Mouse (Mus musculus): ENCODE results near the gene Cacna1c.

The Cacna1c gene

DNA sequence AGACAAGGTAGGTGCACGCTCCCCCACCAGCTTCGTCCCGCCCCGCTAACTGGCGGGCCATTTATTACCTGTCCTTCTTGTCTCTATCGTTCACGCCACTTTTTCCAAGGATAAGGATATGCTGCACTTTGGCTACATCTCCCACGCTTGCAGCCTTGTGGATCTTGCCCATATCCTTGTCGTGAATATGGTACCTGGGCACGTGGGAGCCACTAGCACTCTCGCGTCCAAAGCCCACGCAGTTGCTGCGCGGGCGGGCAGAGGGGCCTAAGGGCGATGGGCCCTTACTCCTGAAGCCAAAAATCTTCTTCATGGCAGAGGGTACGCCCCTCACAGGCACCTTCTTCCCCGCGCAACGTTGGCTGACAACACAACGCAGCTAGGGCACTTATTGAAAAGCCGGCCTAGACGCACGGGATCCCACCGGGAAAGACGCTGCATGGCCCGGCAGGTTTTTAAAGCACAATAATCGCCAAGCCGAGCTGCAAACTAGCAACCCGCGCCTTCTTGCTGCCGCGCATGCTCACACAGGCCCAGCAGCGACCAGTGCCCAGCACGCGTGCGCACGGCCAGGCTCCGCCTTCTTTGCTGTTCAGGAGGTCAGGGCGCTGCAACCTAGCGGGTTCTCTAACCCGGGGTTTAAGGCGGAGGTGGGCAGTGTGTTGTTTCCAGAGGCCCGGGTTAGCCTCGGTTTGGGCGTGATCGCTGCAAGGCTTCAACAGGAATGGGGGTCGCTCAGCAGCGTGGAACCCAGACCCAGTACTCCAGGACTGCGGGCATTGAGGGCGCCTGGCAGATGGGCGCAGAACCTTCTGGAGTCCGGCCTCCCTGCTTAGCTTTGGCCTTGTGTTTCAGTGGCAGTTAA is 634.2 kb downstream of the Cacna1c start, which contains the start of gene Ankrd26:
Ankrd26 (minus strand) TSS at position 482 of the 865 bp plus-strand sequence.
- DNase-seq: peak; percentile 96 to 97

GRCm38 (mm10) chr6:118561225-118561624 is 635.0 kb downstream of the Cacna1c start:
- DNase-seq: no peak

DNA sequence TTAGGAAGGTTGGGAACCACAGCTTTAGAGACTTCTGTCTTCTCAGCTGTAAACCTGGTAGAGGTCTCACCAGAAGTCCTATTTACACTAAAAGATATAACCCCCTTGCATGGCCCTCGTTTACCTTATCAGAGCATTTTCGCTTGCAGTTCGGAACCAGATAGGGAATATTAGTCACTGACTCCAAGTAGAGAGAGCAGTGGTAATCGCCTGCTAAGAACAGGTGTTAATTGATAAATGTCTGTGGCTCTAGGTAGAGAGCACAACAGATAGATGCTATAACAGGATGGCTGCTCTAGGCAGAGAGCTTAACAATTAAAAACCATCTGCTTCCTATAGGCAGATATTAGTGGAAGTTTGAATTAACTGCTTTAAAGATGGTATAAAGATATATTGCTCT is 657.6 kb downstream of the Cacna1c start:
- DNase-seq: no peak
